Comparison of ENCODE assay signal across 8 mouse cellular contexts in genomic region chr4:120286761-120287241, GRCm38 (mm10). TPM values are rescaled to one million over a fixed set of nuclear protein-coding genes. Genes with fewer than 3 reads are reported as not detected.
DNase-seq lines count a peak whose midpoint lies in the region; ATAC-seq and TF ChIP-seq lines count a peak whose summit lies in the region.

No protein-coding gene starts in this region.

- H3K4me1 ChIP-seq in heart, embryonic 16.5 days (ENCODE audit: control insufficient read depth, insufficient read depth, low read length): peaks cover 16% of the 10 kb centered on the region
- H3K4me1 ChIP-seq in liver, embryonic 11.5 days (replicated peaks; ENCODE audit: control insufficient read depth, insufficient read depth, low read length): peaks cover 8% of the 10 kb centered on the region; the same call in 1 of the 2 replicates
- peaks cover 53% of the 10 kb centered on the region for H3K4me1 ChIP-seq in olfactory bulb, adult 2 months (ENCODE audit: control insufficient read depth, insufficient read depth, low read length)

- H3K4me2 ChIP-seq in heart, embryonic 16.5 days (ENCODE audit: low read depth, low read length): peak overlapping the region; percentile 99
- peak overlapping the region; percentile 97 for H3K4me2 ChIP-seq in liver, embryonic 11.5 days

- H3K9ac ChIP-seq in heart, embryonic 16.5 days (ENCODE audit: low read length): peak overlapping the region; percentile 62
- H3K9ac ChIP-seq in liver, embryonic 11.5 days (ENCODE audit: low read depth, low read length): peak overlapping the region; percentile 51; the same call in 1 of the 2 replicates

- no peaks in the 10 kb centered on the region for H3K36me3 ChIP-seq in heart, embryonic 16.5 days (ENCODE audit: control insufficient read depth, insufficient read depth)
- no peaks in the 10 kb centered on the region for H3K36me3 ChIP-seq in liver, embryonic 11.5 days (ENCODE audit: control insufficient read depth, insufficient read depth, low read length)

- no peaks in the 10 kb centered on the region for H3K9me3 ChIP-seq in heart, embryonic 16.5 days (replicated peaks; ENCODE audit: control insufficient read depth, low read length)
- no peaks in the 10 kb centered on the region for H3K9me3 ChIP-seq in liver, embryonic 11.5 days (ENCODE audit: control insufficient read depth, low read length)

- H3K4me3 ChIP-seq in layer of hippocampus, adult 2 months: peak overlapping the region; percentile 61
- H3K4me3 ChIP-seq in heart, embryonic 16.5 days (ENCODE audit: low read length): peak overlapping the region; percentile 66
- peak overlapping the region; percentile 61 for H3K4me3 ChIP-seq in liver, embryonic 11.5 days (ENCODE audit: low read depth, low read length)
- H3K4me3 ChIP-seq in olfactory bulb, adult 2 months (ENCODE audit: insufficient read depth, low read depth, low read length): peak overlapping the region; percentile 62

- DNase-seq in layer of hippocampus, adult 2 months (ENCODE audit: low spot score in 2 of 2): no peak
- no peak for DNase-seq in layer of hippocampus, postnatal 25 days (ENCODE audit: extremely low spot score in 1 of 2, low spot score in 1 of 2)
- peak; percentile 24 to 50 for DNase-seq in adrenal gland, postnatal 36 days
- no peak for DNase-seq in liver, embryonic 11.5 days (ENCODE audit: low spot score)
- no peak for DNase-seq in gastrocnemius, adult 18-20 months (ENCODE audit: low spot score)
- no peak for DNase-seq in spleen, postnatal 4 days (ENCODE audit: low spot score in 2 of 2)

- peak overlapping the region; percentile 90 for H3K27ac ChIP-seq in layer of hippocampus, adult 2 months
- H3K27ac ChIP-seq in heart, embryonic 16.5 days (ENCODE audit: low read length): no peak overlapping the region
- H3K27ac ChIP-seq in liver, embryonic 11.5 days (ENCODE audit: low read depth, low read length): no peak overlapping the region
- no peak overlapping the region for H3K27ac ChIP-seq in olfactory bulb, adult 2 months (ENCODE audit: insufficient read depth, low read depth, low read length)

- peaks cover 46% of the 10 kb centered on the region for H3K27me3 ChIP-seq in heart, embryonic 16.5 days (ENCODE audit: control insufficient read depth, insufficient read depth, low read length)
- H3K27me3 ChIP-seq in liver, embryonic 11.5 days (replicated peaks; ENCODE audit: control insufficient read depth, insufficient read depth, low read length): peaks cover 63% of the 10 kb centered on the region

- ATAC-seq in heart, embryonic 16.5 days (replicated peaks; ENCODE audit: extremely low read depth, insufficient read depth, low FRiP score): no peak
- no peak for ATAC-seq in liver, embryonic 11.5 days (replicated peaks; ENCODE audit: low FRiP score)

- TF ChIP-seq CTCF in layer of hippocampus, adult 2 months (conservative IDR thresholded peaks at IDR 0.05): no peak
- TF ChIP-seq CTCF in olfactory bulb, adult 2 months (IDR thresholded peaks at IDR 0.05; ENCODE audit: insufficient read depth, low read depth, low read length): no peak

- under 1% methylated on average over 50 of the region's 53 CpGs for WGBS in heart, embryonic 16.5 days
- WGBS in liver, embryonic 11.5 days: under 1% methylated on average over 53 of the region's 53 CpGs
- under 1% methylated on average over 53 of the region's 53 CpGs for WGBS in olfactory bulb, adult 2 months

- TF ChIP-seq POLR2A in olfactory bulb, adult 2 months (IDR thresholded peaks at IDR 0.05; ENCODE audit: insufficient read depth, low read depth, low read length): no peak

RNA-seq across cellular contexts. Expression of gene Foxo6, which starts 0.3 kb away (rescaled TPM):
- total RNA-seq in layer of hippocampus, adult 2 months (2021): 10 to 100 TPM; 32.8 to 32.9 TPM
- total RNA-seq in layer of hippocampus, postnatal 25 days (2021): 10 to 100 TPM; 36.3 to 37.4 TPM
- 1 to 10 TPM in 1 of 2 experiments, under 1 TPM in 1; 0.76 to 1.2 TPM for total RNA-seq in adrenal gland, postnatal 36 days (2021)
- 0.11 and 0.12 TPM in 2 replicates for polyA plus RNA-seq in heart, embryonic 16.5 days (2015; fragmentation: Nextera tagmentation; extraction: Ambion mirVana)
- polyA plus RNA-seq in liver, embryonic 11.5 days (2014; fragmentation: Nextera tagmentation; extraction: Ambion mirVana): 0.06 and 0.14 TPM in 2 replicates
- polyA plus RNA-seq in olfactory bulb, adult 2 months (2012; ENCODE audit: insufficient read depth, insufficient read length, low replicate concordance, missing spikeins): not detected in 2 replicates
- 1 to 10 TPM; 4.4 to 6.6 TPM for total RNA-seq in gastrocnemius, adult 18-20 months (2021)

Comparison
In these comparisons a context has a peak if more than half of its experiments do, and no peak if none do; other contexts are left out.
1. DNase-seq: peak in adrenal gland, postnatal 36 days (2 of 2); none in layer of hippocampus, adult 2 months (0 of 2), layer of hippocampus, postnatal 25 days (0 of 2), liver, embryonic 11.5 days (single experiment), gastrocnemius, adult 18-20 months (single experiment) and spleen, postnatal 4 days (0 of 2).
2. RNA of gene Foxo6, which starts 0.3 kb away (total RNA-seq): 36.3 to 37.4 TPM in layer of hippocampus, postnatal 25 days and 32.8 to 32.9 TPM in layer of hippocampus, adult 2 months; 4.4 to 6.6 TPM in gastrocnemius, adult 18-20 months and 0.76 to 1.2 TPM in adrenal gland, postnatal 36 days; every median in the first group is over 4 times any median in the second.
3. Peak in every context shown above with its lines, with median percentiles within 50 percentile points of each other: H3K4me3 ChIP-seq.